Mouse (Mus musculus) erythroblast, adult 5-6 weeks (primary cell): Measurements from ENCODE around the gene Sdad1. TPM values are rescaled to one million over a fixed set of nuclear protein-coding genes. Genes with fewer than 3 reads are reported as not detected.

Experiments
- ATAC-seq: replicated peaks from 2 replicates; pipeline ENCODE4 v1.8.0; 2016; ENCODE audit warnings: moderate number of reproducible peaks, mild to moderate bottlenecking, moderate TSS enrichment, inconsistent platforms; ENCODE audit not compliant: poor library complexity, low FRiP score, severe bottlenecking
- total RNA-seq, 2 experiments: library from RNA; stranded (forward) in 1 of 2; stranded (reverse) in 1 of 2; fragments of 150-400 nt in 1 of 2; fragments of 200-764, 138-1000 nt in 1 of 2; gene quantifications; 2 replicates each; pipeline versions ENCODE4 v1.2.3 to v1.2.4; 2015 to 2017; ENCODE audit warnings: low replicate concordance in 2 of 2

The Sdad1 gene
- total RNA-seq, 2 experiments from 2014 or later: 9.9 to 21.1 TPM

DNA sequence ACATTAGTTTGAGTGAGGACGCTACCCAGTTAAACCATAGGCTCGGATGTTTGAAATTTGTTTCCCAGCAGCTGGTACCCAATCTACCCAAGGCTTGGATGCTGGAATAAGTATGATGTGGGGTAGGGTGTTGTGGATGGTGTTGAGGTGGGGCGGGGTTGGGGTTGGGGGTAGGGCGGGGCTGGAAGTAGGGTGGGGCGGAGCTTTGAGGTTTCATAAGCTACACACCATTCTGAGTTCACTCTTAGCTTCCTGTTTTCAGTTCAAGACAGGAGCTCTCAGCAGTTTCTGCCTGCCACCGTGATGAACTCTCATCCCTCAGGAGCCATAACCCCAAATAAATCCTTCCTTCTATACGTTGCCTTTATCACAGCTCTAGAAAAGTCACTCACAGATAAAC, 7.8 kb upstream of the Sdad1 start:
- no peak for ATAC-seq

DNA sequence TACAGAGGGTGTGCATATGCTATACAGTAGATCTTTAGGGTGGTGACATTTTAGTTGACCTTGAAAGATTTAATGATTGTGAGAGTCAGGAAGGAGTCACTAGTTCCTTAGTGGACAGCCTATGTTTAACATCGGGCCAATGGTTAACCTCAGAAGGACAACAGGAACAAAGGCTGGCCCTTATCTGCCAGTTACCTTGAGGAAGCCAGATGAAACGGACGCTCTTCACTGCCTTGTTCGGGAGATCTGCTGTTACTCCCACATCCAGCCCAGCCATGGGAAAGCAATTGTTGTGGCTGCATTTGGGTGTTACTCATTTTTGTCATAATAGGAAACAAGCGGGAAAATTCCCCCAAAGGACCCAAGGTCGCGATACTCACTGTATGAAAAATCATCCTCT, 3.5 kb upstream of the Sdad1 start:
- no peak for ATAC-seq

DNA sequence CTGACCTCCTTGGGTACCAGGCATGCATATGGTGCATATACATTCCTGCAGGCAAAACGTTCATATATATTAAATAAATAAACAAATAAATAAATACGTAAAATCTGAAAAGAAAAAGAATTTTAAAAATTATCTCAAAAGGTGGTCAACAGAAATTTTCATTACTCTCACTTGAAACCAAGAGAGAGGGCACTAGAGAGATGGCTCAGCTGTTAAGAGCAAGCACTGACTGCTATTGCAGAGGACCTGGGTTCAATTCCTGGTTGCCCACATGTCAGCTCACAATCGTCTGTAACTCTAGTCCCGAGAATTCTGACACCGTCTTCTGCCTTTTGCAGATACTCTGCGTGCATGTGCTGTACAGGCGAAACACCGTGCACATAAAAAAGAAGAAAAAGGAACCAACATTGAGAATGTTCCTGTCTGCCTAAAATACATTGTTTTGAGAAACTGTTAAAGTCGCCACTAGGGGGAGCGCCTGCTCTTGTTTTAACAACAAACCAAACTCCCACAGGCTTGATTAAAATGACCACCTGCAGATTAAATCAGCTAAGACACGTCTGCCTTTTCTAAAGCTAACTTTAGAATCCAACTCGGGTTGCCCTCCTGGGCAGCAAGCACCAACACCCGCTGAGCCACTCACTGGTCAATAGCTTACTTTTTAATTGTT, 1.9 kb upstream of the Sdad1 start:
- ATAC-seq: 0 out of 2 replicates have a peak, but pooled peaks have one; percentile 55

DNA sequence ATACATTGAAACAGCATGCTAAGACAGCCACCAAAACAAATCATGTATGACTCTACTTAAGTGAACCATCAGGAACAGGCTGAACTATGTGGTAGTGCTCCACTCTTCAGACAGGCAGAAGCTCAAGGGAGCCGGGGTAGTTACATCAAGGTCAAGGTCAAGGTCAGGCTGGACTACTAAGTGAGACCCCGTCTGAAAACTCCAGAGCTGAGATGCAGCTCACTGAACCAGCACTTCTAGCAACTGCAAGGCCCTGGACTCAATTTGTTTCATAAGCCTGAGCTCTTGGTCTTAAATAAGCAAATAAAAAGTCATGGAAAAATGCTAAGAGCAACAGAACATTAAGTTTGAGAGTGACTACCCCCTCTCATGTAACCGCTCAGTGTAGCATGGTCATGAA, 6.0 kb downstream of the Sdad1 start:
- ATAC-seq: no peak

DNA sequence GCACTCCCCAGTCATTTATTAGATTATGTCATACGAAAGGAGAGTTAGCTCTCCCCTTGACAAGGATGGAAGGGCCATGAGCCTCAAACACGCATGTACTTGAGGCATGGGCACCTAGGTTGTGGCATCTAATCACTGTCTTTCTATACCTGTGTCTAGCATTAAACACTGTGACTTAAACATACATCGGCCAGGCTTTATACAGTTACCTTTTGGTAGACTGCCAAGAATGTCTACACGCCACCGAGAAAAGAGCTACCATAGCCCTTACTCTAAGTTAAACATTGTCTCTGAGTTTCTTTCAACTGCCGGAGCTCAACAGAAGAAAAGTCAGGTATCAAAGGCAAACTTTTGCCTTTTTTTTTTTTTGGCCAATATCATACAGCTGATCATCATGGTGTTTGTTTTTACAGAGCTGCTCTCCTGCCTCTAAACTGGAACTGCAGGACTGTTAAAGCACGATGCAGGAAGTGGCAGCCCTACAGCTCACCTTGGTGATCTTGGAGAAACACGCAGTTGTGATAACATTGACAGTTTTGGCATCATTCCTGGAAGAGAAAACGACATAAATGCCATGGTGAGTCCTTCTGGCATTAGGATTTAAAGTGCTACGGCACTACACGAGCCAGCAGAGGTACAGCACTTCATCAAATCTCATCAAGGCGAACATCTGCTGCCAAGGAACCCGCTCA, 8.0 kb downstream of the Sdad1 start:
- no peak for ATAC-seq

DNA sequence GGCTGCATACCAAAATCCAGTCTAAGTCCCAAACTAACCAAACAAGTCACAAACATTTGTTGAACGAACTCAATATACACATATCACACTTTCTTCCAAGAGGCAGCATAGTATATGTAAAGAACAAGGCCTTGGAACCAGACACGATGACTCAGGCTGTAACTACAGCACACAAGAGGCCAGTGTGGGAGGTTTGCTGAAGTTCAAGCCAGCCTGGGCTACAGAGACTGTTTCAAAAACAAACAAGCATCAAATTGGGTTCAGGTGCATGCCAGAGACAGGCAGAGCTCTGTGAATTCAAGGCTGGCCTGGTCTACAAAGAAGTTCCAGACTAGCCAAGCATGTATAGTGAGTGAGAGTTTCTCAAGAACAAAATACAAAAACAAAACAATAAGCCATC, 15.8 kb downstream of the Sdad1 start:
- no peak for ATAC-seq

DNA sequence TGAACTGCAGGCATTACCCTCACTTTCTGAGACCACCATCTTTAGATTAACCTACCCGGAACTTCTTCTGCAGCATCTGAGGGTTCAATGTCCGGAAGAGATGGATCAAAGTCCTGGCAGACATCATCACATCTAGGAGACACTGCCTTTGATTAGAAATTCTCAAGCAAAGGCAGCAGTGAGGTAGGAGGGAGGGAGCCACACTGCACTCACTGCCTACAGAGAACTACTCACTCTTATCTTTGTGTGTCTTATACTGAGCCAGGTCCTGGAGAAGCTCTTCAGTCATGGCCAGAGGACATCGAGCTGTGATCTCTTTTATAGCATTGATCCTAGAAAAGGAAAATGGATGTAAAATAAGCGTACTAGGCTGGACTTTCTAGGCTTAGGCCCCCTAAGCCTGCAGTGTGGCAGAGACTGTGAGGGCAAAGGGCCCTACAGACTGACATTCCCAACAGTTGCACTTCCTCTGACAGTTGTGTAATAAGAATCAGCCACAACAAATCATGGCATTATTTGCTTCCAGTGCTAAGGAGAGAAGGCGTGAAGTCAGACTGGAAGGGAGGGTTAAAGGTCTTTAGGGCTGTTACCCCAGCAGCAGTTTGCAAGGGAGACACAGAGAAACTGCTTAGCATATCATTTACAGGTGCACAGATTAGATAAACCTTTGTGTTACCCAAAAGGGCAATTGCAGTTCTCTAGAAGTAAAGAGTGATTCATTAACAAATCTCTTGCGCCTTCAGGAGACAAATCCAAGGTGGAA, 18.4 kb downstream of the Sdad1 start:
- ATAC-seq: no peak

DNA sequence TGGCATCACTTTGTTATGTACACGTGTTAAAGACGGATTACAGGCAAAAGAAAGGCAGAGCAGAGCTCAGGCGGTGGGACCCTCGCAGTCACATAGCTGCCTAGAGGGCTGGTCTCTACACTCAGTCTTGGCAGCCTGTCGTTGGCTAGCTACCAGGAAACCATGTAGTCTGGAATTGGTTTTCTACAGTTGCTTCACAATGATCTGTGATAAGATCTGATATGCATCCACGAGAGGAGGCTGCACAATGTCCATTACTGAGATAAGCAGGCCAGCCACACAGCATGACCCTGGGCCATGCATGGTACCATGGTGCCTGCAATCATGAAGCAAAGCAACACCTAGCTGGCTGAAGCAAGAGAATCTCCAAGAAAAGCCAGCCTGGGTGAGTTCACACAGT, 22.4 kb downstream of the Sdad1 start:
- no peak for ATAC-seq

DNA sequence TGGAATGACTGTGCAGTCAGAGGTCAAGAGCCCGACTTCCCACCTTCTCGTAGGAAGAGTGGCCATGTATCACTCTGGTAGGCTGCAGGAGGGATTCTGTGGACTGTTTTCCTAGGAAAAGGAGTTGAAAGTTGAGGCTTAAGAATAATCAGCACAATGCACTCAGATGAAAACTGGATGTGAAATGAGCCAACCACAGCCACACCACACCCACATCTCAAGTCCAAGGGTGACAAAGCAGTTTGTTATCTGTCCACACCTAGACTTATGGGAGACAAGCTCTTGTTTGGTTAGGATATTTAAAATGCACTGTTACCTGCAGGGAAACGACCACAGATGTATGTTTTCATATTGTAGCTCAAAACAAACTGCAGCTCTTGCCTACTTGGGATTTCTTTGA, 27.2 kb downstream of the Sdad1 start:
- 0 out of 2 replicates have a peak, but pooled peaks have one; percentile 68 for ATAC-seq

DNA sequence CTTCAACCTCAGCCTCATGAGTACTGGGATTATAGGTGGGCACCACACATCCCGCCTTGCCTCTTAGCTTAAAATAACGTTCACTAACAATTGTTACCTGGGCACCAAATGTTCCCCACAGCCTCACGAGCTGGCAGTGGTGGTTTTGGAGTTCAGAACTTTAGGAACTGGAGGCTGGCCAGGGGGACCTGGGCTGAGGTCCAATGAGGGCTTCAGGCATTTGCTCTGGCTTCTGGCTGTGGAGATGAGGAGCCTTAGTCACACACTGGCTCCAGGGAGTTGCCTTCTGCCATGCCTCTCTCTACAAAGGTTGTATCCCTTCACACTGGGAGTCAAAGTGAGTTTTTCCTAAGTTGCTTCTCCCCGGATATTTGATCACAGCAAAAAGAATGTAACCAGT, 27.7 kb downstream of the Sdad1 start:
- no peak for ATAC-seq

DNA sequence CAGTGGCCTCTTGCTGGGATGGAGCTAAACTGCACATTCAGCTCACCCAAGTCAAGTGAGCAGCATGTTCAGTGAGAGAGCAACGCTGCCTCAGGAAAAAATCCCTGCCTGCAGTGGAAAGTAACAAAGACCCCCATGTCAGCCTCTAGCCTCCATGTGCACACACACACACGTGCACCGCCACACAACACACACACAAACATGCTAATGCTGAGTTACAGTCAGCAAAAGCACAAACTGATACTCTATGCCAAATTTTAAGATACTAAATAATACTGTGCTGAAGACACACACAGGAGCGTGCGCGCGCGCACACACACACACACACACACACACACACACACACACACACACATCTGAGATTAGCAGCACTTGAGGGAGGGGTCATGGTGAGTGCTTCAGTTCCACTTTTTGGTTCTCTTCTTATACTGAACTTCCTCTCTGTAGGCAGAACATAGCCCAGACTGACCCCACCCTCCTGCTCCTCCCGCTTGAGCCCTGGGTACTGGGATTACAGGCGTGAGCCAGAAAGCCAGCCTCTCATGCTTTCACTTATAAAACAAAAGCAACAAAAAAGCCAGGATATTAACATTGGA, 31.2 kb downstream of the Sdad1 start:
- no peak for ATAC-seq

DNA sequence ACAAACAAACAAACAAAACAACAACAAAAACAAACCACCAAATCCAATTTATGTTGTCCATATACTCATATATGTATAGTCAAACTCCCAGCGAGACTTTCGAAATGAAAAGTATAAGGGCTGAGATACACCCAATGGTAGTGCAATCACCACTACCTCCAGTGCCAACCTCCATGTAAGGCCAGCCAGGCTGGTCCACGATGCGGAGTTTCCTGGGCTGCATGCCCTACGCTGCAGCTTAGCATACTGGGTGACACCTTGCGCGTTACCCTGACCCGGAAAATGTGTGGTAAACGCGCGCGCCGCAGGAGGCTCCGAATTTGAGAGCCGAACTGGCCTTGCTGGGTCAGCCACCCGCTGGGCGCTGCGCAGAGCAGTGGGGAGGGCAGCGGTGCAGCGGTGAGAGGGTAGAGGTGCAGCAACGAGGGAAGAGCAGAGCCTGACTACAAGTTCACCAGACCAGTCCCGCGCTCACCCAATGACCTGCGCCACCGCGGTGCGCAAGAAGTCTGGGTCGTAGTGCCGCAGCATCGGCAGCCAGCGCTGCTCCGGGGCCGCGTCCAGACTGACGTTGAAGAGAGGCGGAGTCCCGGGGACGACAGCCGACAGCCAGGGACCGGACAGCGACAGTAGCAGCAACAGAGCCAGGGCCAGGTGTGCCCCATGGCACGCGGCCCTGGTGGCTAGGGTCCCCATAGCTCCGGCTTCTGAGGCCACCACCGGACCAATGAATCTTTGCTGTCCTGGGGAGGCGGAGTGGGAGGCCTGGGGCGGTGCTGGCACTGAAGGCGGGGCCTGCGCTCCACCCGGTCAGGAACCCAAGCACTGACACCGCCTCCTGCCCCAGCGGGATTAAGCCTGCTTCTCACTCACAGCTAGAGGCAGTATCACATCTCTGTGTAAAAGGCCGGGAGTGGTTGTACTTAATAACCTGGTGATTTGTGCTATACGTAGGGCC, 32.6 kb downstream of the Sdad1 start, which contains the start of gene Naaa:
Gene Naaa (minus strand): TSS at position 734 of the 958 bp plus-strand sequence.
- ATAC-seq: peak; percentile 93

DNA sequence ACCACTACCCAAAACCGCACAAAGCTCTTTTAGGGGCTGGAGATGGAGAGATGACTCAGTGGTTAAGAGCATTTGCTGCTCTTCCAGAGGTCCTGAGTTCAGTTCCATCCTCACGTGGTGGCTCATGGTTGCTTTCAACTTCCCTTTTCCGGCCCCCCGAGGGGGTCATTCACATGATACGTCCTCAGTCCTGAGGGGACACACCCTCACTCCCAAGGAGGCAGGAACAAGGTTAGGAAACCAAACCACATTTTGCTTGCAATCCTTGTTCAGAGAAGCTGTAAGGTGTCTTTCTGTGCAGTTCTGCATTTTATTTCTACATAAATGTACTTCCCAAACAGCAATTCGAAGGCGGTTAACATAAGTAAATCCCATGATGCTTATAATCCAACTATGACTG, 39.8 kb downstream of the Sdad1 start:
- ATAC-seq: no peak

DNA sequence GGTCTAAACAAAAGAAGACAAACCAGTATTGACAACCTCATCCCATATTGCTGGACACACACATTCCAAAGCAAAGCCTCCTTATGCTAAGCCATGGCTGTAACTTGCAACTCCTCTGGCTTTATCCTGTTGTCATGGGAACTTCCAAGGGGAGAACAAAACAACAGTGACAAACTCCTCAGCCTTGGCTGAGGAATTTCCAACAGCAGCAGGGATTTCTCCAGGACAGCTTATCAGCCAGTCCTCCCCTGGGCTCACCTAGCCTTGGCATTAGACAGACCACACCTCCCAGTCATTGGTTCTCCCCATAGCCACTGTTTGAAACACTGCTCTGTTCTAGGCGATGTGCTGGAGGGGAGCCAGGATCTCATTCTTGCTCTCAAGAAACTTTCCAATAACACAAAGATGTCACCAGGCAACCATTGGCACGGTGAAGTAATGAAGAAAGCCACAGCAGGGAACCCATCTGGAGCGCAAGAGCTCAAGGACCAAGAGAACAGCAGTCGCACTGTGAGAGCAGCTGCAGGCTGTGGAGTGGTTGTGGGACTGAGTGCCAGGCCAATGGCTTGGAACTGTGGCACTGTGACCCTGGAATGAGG, 46.4 kb downstream of the Sdad1 start:
- no peak for ATAC-seq

DNA sequence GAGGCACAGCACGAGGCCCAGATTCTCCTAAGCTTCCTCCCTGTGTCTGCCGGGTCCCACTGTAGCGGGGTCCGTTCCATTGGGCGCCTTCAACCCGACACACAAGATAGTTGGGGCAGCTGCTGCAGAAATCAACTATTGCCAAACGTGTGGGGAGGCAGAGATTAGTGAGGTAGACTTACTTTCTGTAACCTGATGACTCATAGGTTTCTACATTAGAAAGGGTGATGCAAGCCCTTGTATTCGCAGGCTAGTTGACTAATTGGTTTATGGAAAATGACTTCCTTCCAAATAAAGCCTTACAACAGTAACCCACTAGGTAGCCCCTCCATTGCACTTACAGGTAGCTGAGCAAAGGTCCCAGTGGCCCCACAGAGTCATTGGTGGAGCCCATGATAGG, 47.6 kb downstream of the Sdad1 start:
- ATAC-seq: no peak

DNA sequence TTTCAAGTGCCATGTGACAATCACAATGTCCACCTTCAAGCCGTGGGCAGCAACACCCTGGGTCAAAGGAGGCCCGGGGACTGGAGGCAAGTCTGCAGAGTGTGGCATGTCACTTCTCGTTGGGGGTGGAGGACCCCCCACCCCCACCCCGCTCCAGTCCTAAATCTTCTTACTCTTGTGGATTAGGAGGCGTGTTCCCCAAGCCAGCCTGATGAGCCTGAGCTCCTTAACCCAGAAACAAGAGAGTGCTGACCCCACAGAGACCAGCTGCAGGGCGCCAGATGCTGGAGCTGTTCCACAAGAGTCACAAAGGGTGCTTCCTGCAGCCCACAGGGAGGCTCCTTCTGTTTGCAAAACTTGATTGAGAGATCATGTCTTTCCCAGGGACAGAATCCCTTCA, 54.1 kb downstream of the Sdad1 start, which contains the start of gene Ppef2:
Gene Ppef2 (minus strand): TSS at position 61 of the 400 bp plus-strand sequence.
- no peak for ATAC-seq

DNA sequence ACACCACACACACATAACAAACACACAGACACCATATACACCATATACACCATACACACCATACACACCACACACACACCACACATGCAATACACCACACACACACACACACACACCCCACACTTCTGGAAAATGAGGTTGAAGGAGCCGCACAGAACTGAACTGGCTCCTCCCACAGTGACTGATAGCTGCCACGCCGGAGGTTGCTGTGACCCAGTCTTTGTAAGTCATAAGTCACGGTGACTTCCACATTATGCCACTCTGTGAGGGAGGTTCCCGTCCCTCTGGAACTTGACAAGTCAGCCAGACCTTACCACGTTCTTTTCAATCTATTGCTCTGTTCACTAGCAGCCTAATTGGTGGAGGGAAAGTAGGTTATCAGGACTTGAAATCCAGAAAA, 55.8 kb downstream of the Sdad1 start:
- ATAC-seq: no peak

DNA sequence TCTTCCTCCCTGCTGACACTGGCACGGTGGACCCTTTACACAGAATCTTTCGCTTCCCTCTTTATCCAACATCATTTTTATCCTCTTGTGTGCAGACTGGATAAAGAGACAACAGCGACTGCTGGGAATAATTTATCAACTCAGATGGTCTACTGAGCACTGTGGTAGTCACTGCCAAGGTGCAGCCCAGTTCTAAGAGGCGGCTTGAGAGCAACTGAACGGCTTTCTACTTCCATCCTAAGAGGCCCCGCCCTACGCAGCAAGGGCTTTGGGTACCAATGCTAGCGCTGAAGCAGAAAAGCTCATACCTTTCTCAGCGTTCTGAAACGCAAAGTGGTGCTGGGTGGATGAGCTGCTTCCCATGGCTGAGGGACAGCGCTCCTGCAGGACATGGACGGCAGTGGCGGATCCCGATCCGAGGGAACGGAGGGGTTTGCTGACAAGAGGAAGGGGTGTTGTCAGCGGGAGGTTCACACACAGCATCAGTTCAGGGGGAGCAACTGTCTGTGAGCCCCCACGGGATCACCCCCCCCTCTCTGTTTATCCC, 57.4 kb downstream of the Sdad1 start:
- ATAC-seq: no peak

DNA sequence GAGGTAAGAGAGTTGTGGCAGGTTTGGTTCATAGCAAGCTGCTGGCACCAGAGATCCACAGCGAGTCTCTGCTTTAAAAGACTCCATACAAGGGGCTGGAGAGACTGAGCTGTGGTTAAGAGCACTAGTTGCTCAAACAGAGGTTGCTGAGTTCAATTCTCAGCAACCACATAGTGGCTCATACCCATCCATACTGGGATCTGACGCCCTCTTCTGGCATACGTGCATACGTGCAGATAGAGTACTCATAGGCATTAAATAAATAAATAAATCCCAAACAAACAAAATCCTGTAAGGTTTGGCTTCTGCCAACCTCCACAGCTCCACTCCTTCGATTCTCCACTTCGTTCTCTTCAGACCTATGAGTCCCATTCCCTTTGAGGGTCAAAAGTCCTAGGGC, 58.2 kb downstream of the Sdad1 start:
- ATAC-seq: no peak
